Mouse (Mus musculus) cerebellum, postnatal 25 days (tissue): ENCODE results near the gene Gse1.

ENCODE experiments used
- DNase-seq, 2 experiments: peaks; one replicate each; pipeline ENCODE4 v3.0.0; 2021; ENCODE audit warnings: mixed read lengths in 2 of 2

Gse1 gene

DNA sequence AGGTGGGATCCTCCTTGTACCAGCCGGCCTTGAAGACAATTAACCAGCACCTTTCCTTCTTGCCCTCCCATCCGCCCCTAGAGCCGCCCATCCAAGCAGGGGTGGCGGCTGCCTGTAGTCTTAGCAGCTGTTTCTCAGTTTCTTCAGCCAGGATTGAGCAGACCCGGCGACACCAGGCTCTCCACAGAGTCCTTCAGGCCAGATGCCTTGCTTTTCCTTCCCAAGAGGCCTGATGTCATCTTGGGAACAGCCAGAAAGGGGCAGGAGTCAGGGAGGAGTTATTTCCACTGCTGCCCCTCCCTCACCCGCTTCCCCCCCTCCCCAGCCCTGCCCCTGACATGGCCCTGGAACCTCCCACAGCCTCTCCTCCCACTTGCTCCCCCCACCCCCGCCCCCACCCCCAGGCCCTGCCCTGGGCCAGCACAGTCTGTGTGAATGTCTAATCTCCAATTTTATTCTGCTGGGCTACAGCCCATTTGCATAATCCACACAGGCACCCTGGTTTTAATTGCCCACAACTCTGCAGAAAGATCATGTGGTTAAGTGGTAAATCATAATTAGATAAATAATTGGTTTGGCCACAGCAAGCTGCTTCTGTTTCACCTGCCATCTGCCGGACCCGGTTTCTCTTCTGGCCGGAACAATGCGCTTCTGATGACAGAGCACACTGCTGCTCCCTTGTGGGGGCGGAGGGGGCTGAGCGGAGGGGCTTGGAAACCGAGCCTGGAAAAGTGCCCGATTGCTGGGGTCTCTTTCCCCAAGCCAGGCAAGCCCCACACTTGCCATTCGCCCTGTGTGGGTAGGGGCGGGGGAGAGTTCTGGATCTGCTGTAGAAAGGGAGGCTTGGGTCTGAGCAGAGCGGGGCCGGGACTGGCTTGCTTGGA, 292.7 kb downstream of the Gse1 start:
- peak; percentile 85 to 86 for DNase-seq

DNA sequence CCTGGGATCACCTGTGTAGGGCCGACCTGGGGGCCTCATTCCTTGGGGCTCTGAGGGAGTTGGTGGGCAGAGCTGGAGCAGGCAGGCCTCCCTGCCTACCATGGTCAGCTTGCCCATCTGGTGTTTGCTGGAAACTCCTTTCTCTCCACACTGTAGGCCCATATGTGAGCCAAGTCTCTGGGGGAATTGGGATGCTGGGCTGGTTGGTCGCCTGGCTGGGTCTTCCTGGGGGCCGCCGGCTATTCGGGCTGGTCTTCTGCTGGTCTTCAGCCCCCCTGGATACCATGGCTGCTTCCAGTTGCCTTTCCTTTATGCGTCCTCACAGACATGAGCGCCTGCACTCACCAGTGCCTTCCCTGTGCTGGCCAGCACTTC, 293.3 kb downstream of the Gse1 start:
- DNase-seq: no peak

DNA sequence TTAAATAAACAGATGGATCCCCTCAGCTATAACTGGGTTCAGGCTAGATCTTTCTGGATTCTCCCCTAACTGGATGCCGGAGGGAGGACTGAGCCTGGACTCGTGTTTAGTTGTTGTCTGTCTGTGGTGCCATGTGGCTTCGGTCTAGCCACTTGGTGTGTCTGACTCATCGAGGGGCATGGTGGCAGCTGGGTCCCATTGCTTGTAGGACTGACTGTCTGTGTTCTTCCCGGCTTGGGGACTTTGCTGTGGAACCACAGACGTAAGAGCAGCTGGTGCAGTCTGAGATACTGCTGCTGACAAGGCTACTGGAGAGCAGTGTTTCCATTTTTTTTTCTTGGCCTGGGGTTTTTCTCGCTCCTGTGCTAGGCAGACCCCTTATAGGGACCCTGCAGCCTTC, 295.4 kb downstream of the Gse1 start:
- DNase-seq: no peak

DNA sequence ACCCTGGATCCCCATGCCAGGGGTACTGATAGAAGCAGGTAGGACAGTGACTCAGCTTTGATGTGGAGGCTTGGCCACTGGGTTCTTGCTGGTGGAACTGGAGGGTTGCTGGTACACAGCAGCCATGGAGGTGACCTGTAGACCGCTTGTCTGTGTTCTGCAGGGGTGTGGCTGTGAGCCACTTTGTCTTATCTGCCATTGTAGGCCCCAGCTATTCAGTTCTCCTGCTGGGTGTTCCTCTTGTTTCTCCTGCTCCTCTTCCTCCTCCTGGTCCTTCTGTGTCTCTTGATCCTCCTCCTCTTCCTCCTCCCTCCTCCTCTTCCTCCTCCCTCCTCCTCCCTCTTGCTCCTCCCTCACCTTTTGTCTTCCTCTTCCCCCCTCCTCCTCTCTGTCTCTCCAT, 296.9 kb downstream of the Gse1 start:
- DNase-seq: no peak

DNA sequence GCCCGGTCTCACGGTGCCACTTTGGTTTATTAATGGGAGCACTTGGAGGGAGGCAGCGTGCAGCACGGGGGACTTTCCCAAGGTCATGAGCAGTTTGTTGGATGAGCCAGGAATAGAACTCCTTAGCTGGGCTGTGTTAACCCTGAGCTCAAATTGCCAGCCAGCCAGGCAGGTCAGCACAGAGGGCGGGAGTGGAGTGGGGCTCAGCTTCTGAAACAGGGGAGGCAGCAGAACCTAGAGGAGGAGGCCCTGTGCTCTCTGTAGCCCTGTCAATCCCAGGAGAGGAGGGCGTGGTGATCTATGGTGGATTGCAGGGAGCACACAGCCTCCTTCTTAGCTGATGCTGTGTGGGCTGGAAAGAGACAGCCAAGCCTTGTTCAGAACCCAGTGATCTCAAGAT, 297.6 kb downstream of the Gse1 start:
- DNase-seq: no peak

DNA sequence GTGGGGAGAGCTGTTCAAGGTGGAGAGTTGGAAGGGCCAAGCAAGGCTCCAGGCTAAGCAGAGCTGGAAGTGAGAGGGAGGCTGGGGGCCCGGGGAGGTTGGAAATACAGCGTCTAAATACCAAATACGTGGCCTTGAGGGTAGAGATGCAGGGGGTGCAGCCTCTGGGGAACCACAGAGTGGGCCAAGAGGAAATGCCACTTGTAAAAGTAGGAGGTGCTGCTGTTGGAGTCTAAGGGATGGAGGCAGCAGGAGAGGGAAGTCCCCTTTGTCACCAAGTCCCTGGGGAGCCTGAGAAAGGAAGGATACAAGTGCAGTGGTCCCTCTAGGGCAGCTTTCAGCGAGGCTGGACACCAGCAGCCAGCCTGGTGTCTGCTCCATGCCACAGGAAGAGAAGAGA, 298.3 kb downstream of the Gse1 start:
- no peak for DNase-seq

DNA sequence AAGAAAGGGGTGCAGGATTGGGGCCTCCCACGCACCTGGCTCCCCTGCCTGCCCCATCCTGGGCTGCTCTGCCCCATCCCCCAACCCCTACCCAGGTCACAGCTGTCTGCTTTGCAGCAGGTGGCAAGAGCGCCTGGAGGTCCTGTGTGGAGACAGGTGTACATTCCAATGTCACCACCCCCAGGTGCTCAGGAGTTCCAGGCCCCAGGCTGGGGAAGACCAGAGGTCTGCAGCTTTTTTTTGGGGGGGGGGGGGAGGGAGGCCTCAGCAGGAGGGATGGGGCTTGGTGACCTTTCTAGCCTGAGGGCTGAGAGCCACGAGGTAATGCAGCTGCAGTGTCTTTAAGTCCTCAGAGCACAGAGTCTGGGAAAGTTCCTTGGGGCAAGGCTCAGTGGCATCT, 300.1 kb downstream of the Gse1 start:
- DNase-seq: no peak

DNA sequence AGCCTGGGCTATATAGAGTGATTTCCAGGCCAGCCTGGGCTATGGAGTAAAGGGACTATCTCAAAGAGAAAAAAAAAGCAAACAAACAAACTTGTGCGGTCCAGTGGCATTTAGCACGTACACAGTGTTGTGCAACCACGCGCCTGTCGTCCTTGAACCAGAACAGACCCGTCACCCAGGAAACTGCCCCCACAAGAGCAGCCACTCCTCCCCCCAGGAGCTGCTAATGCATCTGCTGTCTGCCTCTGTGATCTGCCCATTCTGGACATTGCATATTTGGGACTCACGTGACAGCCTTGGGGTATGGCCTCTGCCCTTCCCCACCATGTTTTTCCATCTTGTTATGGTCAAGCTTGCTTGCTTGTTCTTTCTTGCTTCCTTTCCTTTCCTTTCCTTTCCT, 301.0 kb downstream of the Gse1 start:
- no peak for DNase-seq

DNA sequence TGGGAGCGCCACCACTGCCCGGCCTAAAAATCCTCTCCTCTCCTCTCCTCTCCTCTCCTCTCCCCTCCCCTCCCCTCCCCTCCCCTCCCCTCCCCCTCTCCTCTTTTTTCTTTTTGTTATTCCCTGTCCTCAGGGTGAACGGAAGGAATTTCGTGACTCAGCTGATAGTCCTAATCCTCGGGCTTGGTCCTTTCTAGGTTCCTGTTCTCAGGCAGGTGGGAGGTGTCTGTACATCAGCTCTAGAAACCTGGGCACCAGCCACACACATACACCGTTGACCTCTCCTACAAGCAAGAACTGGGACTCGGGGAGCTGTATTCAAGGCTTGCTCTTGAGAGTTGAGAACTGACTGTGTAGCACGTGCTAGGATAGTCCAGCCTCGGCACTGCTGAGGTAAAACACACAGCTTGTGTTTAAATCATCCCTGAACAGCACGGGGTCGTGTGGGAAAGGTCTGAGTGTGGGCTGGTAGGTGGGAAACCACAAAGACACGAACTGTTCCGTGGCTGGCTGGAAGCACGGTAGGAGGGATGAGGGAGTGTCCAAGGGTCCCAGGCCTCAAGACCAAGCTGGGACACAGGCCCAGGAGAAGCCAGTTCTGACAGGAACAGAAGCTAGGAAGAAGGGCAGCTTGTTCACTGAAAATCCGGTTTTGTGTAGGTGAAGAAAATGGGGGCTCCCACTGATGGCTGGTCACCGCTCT, 302.8 kb downstream of the Gse1 start:
- no peak for DNase-seq

DNA sequence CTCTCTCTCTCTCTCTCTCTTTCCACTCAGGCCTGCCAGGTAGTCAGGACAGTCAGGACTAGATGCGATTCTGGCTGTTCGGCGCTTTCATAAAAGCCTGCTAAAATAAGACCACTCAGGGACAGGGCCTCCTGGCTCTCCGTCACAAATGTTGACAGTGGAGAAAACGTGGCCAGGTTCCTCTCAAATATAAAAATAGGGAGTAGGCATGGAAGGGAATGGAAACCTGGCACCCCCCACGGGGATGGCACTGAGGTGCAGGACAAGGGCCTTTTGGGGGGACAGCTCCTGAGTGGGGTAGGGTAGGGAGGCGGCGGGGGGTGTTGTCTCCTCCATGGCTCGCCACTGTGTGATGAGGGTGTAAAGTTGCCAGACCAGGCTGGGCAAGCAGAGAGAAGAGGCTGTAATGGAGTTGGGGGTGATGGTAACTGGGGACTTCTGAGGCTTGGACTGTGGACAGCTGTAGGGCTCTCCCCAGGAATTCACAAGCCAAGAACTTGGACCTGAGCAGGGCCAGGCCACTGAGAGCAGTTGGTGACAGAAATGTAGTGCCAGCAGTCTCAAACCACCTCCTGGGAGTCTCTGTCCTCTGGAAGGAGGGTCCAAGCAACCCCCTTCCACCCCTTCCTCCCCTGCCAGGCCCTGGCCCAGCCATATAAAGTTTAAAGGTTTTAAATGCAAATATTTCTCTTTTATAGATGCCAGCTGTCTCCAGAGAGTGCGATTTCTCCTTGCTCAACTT, 303.7 kb downstream of the Gse1 start:
- DNase-seq: peak in 1 of 2 experiments; percentile 61

DNA sequence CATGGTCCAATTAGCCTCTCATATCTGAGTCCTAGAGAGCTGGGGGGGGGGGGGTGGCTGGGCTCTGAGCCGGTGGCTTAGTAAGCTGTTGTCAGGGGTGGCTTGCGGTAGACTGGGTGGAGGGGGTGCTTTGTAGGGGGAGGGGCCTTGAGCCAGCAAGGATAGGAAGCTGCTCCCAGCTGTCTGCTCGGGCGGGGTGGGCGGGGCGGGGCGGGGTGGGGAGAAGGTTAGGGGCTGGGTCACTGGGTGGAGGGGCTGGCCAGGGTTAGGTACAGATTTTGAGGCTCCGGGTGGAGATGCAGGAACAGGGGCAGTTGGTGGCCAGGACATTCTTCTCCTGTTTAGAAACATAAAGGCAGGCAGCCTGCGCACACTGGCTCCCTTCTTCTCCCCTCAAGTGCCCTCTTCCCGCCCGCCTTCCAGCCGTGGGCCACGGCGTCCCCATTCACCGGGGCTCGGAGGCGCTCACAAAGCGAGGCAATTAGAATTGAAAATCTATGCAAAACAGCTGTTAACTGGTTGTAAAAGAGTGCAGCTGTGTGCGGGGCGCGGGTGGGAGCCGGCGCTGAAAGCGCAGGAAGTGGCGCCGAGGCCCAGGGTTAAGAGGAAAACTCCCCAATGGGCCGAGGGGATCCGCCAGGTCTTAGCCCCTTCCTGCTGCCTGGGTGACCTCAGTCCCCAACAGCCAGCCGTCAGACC, 304.4 kb downstream of the Gse1 start:
- DNase-seq: no peak

DNA sequence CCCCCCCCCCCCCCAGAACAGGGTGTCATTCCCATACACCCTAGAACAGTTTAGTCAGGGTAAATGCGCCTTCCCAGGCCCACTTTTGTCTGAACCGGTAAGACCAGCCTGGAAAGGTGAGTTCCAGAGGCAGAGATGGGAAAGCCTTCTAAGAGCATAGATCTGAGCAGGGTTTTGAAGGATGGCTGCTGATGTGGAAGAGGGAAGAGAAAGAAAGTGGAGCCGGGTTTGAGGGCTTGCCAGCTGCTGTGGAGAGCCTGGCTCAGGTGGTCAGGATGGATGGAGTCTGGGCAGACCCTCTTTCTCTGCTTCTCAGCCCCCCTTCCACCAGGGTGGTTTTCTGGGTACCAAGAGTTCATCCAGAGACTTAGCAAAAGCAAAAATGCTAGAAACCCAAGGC, 305.1 kb downstream of the Gse1 start:
- DNase-seq: no peak

DNA sequence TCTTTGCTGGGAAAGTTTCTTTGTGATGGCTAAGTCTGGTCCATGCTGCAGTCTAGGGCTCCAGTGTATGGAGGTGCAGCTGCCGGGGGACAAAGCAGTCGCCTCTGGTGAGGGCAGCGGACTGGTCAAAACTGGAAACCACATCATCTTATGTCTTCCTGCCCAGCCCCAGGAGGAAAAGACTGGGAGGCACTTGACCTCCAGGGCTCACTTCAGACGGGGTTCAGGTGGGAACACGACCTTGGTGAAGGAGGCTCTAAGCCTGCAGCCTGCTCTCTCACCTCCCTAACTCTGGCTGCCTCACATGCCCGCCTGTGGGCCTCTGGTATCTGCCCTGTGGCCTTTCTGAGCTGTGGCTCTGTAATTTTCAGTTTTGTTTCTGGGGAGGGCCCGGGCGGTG, 305.8 kb downstream of the Gse1 start:
- DNase-seq: no peak

DNA sequence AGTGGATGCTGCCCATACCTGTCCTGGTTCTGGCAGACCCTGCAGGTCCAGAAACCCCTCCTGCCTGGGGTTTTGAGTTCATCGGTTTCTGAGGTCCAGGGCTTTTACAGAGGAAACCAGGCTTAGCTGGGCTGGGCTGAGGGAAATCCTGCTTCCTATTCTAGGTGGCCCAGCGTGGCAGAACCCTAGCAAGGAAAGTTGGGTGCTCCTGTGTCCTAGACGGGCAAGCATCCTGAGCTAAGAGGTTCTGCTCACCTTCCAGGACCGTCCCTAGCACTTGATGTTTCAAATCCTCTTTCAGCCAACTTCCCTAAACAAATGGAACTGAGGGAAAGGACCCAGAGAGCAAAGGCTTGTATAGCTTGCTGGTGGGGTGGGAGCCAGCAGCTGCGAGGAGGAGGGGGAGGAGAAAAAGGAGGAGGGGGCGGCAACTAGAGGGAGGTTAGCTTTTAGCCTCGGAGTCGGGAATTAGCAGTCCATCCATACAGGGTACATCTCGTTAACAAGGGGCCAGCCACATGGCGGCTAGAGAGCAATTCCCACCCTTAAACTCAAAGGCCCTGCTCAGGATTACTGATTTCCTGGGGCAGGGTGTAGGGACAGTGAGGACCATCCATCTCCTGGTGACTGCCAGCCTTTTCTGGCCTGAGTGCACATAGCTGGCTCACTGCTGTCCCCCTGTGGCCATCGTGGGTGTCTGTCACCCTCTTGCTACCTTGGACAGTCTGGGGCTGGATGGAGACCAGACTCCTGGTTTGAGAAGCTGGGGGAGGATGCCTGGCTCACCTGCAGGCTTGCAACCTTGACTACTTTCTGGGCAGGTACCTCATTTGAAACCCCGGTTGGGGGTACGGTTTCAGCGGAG, 306.5 kb downstream of the Gse1 start:
- peak; percentile 92 to 93 for DNase-seq

DNA sequence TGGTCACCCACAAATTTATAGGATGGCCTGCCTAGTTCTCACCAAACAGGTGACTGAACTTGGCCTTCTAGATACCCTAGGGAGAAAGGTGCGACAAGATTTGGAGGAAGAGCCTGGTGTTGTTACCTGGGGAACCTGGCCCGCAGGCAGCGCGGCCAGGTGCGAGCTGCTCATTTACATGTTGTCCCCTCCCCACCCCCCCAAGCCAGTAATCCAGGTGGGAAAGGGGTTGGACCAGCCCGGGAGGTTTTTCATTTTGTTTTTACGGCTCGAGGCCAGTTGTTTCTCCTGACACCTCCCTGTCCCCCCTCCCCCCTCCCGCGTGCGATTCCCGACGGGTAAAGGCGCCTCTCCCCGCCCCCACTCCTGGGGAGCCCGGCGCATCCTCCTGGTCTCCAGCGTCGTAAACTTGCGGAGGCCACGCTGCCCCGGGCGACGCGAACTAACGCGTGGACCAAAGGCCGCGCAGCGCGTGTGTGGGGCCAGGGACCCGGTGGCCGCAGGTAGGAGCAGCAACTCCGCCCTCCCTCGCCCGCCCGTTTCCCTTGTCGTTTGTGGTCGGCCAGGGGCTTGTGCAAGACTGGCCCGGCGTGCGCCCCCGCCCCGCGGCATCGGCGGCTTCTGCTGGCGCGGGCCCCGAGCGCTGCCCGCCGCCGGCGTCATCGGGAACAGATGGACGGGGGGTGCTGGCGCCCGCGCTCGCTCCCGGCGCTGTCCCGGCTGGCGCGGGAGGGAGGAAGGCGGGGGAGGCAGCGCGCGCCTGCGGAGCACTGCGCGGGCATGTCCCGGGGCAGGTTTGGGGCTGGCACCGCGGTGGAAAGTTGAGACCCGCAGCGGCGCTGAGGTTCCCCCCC, 307.4 kb downstream of the Gse1 start:
- peak; percentile 90 to 93 for DNase-seq

DNA sequence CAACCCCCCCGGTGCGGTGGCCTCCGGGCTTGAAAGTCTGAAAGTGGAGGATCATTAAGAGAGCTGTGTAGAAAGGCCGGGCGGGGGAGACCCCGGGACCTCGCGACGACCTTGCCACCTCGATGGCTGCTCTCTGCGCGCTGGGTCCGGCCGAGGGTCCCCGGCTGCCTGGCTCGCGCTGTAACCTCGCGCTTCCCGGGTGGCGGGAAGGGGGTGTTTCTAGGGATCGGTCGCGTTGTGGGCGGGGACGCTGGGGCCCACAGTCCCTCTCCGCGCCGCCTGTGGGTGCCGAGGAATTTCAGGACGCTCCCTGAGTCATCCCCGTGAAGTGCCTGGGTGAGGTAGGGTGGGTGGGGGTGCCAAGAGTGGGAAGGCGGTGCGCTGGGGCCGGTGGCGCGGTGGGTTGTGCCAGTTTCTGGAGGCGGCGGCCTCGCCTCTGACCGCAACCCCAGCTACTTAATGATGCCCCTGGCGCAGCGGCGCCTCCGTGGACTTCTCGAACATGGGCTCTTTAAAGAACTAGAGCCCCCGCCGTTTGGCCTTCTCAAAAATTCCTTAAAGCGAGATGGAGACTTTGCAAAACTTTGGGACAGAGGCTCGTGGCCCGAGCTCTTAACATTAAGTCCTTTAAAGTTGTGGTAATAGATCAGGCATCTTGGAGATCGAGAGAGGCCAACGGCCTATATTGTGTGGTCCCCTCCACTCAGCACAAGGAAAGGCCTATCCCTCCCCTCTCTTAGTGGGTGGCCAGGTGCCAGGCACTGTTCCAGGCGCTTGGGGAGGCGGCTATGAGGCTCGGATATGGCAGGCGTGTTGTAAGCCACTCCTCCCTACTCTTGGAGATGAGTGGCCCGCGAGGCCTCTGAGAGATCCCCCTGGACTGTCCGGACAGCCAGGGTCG, 308.3 kb downstream of the Gse1 start:
- DNase-seq: peak in 1 of 2 experiments; percentile 77

DNA sequence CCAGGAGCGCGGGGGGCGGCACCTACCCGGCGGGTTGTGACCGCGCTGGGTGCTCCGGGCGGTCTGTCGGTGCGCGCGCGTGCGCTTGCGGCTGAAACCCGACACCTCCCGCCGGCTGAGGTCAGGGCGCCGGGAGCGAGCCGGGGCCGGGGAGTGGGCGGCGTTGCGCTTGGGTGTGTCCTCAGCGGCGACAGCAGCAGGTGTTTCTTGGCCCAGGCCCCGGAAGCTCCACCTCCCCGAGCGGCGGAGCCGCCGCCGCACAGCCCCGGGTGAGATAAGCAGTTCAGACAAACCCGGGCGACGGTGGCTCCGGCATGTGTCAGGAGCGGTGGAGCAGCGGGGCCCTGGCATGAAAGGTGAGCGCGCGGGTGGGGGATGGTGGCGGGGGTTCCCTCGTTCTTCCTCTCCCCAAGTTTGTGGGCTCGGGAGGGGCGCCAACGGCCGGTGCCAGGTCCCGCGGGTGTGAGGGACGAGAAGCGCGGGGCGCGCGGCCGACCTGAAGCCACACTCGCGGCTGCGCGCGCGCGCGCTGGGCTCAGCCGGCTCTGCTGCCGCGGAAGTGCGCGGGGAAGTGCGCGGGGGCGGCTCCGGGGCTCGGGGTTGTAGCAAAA, 309.1 kb downstream of the Gse1 start:
- DNase-seq: peak; percentile 87 to 92

DNA sequence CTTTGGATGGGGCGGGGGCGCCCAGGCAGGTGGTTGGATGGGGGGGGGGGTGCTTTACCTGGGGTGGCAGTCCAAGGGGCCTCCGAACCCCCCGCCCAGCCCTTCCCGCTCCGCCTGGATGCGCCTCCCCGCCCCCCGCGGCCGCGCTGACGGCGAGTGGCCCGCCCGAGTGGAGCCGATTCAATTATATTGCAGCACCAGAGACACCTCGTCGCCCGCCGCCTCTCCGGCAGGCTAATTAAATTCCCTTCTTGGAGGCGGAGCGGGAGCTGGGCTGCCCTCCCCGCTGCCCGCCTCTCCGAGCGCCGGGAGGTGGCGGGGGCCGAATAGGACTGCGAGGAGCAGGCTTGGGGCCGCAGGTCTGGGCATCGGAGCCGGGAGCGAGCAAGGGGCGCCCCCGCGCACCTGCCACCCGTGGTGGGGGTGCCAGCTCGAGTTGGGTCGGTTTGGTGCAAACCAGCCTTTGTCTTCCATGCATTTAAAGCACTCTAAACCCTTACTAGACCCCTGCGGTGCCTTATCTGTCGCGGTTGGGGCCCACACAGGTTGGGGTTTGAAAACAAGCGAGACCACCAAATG, 309.7 kb downstream of the Gse1 start:
- peak; percentile 84 to 88 for DNase-seq
